Mouse (Mus musculus): ENCODE measurements around the gene Elmod2.

The Elmod2 gene

GRCm38 (mm10) chr8:83278431-83278830, 53.9 kb downstream of the Elmod2 start:
- DNase-seq (ENCODE audit: extremely low read depth, low read depth): no peak

GRCm38 (mm10) chr8:83274470-83274869, 57.8 kb downstream of the Elmod2 start:
- no peak for DNase-seq (ENCODE audit: extremely low read depth, low read depth)

GRCm38 (mm10) chr8:83272464-83272863, 59.8 kb downstream of the Elmod2 start:
- no peak for DNase-seq (ENCODE audit: extremely low read depth, low read depth)

- DNase-seq (ENCODE audit: extremely low read depth, low read depth): no peak
Observed at GRCm38 (mm10) chr8:83271172-83271571, 61.1 kb downstream of the Elmod2 start.

Measured in MEL-GATA-1-ER (cell line).